Mouse (Mus musculus) cerebellum, adult 11-12 months (tissue): Measurements from ENCODE around the gene Gpr183.

ENCODE experiments used
- DNase-seq: peaks from one replicate; pipeline ENCODE4 v3.0.0; 2022

The Gpr183 gene

DNA sequence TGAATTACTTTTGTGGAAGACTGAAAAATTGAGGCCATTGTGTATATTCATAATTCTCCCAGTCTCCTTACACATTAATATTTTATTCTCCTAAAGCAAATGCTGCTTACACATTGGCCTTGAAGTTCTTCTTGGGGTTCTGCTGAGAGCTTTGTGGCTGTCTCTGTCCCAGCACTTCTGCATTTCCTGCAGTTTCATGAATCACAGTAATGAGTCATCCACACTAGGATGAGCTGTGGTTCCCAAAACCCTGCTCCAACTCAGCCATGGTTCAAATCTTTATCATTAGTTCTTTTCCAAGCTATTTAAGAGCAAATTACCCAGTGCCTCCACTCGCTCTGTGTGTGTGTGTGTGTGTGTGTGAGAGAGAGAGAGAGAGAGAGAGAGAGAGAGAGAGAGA is 22.3 kb upstream of the Gpr183 start:
- no peak for DNase-seq

DNA sequence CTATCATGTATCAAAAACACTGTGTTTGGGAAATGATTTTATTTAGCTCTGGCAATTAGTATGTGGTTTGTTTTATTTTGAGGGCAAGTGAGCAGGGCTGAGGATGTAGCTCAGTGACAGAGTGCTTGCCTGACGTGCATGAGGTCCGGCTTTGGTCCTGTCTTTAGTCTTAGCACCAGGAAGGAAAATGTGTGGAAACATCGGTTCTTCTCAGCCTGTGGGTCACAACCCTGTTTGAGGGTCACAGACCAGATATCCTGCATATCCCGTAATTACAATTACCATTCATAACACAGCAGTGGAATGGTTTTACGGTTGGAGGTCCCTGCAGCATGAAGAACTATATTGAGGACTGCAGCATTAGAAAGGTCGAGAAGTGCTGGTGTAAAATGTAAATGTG is 21.0 kb upstream of the Gpr183 start:
- no peak for DNase-seq

DNA sequence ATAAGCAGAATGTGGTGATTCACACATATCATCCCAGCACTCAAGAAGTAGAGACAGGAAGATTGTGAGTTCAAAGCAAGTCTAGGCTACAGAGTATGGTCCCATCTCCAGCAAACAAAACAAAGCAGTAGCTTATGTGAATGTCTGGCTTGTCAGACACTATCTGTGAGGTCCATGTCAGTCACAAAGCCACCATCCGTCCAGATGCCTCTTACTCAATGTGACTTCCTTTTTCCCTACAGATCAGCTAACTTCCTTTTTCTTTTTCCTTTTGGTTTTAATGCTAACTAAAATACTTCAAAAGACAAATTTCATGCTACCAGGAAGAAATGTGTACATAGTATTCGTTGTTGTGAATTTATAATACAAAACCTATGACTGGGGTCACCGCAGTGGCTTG is 20.5 kb upstream of the Gpr183 start:
- no peak for DNase-seq

DNA sequence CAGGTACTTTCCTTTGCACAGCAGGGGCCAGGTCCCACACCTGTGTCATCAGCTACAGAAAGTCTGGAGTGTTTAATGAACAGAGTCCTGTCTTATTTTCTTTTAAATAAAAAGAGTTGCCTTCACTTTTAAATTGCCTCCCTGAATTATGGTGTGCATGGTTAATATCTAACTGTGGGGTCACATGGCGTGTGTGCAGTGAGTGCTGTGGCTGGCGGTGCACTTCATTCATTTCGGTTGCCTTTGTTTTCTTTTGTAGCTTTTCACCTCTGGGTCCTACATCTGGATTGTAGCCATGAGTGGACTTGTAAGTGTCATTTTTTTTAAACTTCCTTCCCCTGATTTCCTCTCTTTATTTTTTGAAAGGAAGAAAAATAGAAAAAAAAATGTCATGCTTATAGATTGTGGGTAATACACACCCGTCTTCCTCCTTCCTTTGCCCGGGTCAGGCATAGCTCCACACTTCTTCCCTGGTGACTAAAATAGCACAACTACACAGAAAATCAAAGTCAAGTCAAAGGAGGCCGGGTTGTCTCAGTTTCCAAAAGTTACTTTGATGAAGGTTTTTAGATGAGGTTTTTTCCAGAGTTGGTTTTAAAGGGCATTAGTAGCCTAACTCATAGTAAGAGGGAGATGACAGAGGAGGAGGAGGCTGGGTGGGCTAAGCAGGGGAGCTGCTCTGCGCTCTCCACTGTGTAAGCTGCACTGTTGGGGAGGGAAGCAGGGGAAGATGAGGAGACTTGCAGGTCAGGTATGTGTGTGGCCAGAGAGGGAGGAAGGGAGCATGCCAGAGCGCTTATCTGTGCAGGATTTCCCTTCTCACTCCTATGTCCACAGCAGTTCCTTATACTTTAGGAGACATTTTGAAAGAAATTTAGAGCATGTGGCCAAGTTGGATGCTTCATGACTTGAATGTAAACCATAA is 18.3 kb upstream of the Gpr183 start:
- no peak for DNase-seq

DNA sequence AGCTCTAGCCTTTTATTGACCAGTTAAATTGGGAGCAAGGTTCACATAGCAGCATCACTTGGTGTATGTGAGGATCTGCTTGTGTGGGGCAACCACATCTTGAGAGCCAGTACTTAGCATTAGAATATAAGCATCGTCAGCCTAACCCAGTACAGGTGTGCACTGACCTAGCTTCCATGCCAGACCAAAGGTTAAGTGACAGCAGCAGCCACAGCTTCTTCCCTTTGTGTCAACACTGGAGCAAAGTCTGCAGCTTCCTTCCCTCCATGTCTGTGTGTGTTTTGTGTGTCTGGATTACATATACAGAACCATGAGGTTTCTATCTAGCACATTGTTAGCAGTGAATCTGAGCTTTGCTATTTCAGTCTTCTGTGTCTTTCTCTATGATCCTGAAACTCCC is 16.5 kb upstream of the Gpr183 start:
- no peak for DNase-seq

DNA sequence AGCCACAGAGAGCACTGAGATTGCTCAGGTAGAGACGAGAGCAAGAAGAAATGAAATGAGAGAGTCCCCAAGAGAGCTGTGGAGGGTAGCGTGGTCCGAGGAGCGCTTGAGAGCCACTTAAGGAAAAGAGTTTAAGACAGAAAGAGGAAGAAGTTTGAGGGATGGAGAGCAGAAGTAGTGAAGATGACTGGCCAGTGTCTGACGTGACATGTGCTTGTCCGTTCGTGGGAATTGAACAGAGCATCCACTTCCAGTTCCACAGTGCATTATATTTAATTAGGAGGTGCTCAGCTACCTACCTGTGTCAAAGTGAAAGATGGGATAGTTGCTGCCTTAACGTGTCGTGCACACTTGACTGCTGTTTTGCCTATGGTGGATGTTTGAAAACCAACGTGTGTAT is 8.1 kb upstream of the Gpr183 start:
- DNase-seq: no peak

DNA sequence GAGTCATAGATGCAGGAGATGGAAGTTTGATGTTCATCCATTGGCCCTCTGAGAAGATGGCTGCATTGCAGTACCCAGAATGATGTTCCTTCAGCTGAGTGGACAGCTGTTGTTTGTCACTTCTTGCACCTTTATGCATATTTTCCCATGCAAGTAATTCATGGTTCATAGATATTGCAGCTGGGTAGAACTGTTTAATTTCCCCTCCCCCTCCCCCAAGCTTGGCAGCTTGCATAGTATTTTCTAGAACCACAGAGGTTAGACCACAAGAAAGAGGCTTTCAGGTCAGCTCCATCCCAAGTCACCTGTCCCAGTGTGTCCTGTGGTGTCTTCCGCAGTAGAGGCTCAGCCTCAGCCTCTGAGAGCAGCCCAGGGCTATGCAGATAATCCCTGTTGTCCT is 5.4 kb upstream of the Gpr183 start:
- DNase-seq: no peak

DNA sequence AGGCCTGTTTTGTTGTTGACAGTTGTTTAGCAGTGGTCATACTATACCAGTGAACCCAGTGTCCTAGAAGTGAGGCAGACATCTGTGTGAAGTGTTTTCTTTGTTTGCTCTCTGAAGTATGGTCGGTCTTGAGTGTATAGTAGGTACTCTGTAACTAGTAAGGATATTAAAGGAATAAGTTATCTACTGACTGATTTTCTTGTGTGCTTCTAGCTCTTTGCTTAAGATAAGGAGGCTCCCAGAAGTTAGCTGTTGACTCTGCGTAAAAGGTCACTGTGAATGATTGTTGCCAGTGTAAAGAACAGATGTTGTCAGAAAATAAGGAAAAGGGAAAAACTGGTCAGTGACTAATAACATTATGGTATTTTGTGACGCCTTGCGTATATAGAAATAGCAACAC is 2.1 kb upstream of the Gpr183 start:
- no peak for DNase-seq

DNA sequence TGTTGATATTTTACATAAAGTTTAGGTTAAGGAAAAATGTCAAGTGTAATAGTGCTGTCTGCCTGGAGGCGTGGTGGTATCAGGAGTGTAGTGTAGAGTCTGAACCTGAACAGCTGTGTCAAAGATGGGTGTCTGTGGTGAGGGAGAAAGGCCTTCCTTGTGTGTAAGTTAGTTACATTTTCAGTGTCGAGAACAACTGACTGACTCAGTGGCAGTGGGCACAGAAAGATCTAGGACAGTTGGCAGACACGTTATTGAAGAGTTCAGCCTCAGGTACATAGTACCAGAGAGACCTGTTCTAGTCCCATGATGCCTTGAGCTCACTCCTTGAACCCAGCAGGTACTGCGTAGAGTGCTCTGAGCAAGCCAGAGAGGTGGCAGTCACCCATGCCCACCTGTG is 466 bp upstream of the Gpr183 start:
- no peak for DNase-seq

DNA sequence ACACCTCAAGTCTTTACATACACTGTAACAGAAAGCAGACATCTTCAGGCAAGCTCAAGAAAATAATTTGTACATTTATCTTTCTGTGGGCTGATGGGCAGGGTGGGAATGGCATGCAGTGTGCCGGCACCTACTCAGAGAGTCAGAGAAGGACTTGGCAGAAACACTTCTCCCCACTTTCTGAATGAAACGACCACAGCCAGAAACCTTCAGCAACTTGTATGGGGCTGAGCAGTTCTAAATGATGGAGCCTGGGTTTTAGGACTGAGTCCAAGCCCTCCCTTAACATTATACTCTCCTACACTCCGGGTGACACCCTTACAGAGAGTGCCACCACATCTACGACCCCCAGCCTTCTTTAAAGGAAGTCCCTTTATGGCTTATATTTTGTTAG is 1.1 kb downstream of the Gpr183 start:
- no peak for DNase-seq

DNA sequence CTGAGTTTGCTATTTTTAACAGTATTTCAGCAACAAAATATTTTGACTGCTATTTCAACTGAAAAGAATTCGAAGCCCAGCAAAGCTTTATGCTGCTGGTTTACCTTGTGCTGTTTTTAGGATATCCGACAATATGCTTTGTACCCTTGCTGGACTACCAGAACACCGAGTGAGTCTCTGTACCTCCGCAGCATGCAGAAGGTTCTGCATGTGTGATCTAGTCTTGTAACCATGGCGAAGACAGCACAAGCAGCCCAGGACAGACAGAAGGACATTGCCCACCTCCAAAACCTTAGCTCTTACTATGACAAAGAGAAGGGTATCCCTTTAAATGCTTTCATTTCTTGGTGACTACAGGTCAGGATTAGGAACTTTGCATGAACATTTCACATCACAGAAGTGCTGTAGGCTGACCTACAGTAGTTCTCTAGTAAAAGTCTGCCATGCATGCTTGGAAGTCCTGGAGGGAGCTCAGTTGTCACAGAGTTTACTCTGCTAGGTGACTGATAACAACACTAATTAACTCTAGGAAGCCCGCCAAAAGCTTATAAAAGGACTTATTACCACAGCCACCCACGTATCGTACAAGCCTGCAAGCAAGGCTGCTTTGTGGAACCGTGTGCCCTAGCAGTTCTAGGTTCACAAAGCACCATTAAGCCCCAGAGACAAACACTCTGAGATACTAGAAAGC is 1.6 kb downstream of the Gpr183 start:
- no peak for DNase-seq

DNA sequence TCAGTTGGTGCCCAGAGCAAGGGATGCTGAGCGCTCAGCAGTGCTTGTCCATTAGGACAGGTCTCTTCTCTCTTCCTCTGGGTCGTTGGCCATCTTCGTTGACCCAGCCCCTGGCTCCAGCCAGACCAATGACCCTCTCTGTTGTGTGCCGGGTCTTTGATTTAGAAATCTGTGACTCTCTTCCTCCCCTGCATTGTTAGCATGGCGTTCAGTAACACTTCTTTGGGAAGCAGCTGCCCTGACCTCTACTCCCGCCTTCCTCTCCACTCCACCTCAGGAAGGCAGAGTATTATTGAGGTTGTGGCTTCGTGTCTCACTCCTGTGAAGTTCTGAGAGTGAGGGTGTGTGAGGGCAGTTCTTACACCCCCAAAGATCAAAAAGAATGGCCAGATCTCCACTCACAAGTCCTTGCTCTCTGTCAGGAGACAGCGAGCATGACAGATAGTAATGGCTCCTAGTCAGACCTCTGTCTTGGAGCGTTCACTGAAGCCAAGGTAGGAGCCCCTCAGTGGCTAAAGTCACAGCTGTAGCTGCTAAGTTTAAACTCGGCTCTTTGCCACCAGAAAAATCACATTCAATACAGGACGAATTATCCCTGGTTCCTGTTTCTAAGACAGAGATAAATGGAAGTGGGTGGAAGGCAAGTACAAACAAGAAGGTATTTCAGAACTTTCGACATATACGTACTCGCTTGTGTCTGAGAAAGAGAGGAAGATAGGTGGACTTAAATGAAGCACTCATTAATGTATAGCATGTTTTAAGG is 2.7 kb downstream of the Gpr183 start:
- no peak for DNase-seq

DNA sequence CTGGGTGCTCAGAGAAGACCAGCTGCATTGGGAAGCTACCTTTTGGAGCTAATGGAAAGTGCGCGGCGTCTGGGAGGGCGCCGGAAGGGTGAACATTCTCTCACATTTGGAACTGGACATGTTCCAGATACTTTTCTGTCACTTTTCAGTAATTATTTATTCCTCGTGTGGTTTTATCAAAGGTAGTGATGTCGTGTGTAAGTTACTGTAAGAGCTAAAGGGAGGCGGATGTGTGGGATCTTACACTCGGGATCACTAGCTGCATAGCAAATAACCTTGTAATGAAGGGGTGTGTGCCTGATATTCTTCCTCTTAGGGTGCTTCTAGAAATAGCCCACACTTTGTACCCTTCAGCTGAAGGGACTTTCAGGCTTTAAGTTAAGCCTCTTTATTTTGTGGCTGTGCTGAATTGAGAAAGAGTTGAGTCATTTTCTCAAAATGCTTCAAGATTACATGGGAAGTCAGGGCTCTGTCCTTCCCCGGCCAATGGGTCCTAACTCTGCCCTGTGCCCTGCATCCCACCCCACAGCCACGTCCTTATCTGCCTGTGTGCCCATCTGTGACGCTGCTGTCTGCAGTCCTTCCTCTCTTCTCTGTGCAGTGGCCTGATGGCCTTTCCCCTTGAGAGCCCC is 3.4 kb downstream of the Gpr183 start:
- DNase-seq: no peak

DNA sequence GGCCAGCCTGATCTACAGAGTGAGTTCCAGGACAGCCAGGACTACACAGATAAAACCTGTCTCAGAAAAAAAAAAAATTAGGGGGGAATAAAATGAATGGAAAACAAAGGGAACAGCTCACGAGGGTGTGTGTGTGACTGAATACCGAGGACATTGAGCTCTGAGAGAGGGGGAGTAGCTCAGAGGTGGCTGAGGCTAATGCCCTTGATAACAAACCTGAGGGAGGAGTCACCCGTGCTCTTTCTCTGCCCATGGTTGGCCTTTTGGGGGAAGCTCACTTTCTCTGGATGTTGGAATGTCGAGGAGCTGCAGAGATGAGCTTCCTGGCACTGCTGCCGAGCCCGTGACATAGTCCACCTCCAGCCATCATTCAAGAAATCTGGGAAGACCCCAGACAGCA is 4.0 kb downstream of the Gpr183 start:
- DNase-seq: no peak

DNA sequence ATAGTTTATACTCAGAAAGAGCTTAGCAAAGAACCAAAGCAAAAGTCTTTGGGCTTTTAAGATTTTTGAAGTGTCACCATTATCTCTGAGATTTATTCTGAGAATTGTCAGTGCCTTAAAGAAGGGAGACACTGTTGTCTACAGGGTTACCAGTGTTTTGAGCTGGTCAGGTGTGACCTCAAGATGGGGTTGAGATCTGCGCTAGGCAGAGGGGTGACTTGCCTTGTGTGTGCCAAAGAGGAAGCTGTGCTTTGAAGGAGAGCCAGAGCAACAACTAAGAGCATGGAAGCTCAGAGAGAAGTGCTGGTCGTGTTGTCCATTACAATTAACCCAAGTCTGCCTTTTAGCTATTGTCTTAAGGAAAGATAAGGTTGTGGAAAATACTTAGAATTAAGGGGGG is 4.5 kb downstream of the Gpr183 start:
- DNase-seq: no peak

DNA sequence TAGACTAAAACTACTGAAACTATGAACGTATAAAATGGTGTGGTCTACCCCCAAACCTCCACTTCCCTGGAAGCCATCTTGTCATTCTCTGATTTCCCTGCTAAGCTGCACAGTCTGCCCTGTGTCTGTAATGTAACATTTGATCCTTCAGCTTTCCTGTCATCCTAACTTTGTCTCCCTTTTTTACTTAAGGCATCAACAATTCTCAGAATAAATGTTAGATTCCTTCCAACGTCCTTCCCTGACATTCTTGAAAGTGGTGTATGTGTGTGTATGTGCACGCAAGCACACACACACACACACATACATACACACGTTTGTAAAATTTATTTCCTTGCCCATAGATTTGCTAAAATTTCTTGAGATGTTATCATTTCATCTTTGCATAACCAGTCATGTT is 5.0 kb downstream of the Gpr183 start:
- no peak for DNase-seq

DNA sequence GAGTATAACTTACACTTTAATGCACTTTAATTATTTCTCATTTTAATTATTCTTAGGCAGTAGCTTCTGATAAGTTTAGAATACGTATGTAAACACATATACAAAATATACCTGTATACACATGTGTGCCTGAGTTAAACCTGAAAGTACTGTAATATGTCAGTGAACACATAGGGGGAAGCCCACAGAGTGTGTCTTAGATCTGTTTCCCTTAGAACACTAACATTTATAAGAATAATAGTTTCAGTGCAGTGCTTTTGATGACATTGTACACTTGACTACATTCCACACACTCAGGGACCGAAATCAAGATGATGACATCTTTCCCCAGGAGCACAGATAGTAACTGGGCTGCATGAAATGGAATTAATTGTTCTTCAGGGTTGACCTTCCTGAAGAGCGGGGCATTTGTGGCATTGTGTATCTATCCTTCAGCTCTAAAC is 5.4 kb downstream of the Gpr183 start:
- no peak for DNase-seq

DNA sequence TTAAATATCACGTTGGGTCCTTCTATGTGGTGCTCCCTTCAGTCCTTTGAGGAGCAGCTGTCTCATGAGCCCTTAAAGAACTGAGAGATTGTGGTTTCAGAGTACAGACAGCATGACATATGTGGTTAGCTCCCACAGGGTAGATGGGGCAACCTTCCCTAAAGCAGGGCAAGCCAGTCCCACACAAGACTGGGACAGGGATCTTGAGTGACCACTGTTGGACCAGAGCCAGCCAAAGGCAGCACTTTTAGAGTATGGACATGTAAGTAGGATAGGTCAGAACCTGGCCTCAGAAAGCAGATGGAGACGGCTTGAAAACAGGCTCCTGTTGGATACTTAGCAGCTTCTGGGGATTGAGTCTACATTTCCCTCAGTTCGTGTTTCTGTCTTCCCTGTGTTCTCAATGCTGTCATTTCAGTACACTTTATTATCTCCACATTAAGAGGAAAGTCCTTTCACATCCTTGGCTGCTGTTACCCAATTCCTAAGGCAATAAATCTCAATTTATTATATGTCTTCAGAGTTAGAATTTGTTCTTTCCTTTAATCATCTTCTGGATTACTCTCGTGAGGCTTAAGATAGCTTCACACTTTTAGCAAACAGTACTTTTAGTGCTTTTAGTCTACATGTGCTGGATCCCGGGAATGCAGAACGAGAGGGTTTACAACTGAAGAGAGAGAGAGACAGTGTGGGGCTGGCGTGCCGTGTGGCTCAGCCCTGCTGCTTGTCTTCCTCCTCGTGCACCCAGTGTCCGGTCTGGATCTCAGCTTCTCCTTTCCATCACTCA is 6.1 kb downstream of the Gpr183 start:
- no peak for DNase-seq

DNA sequence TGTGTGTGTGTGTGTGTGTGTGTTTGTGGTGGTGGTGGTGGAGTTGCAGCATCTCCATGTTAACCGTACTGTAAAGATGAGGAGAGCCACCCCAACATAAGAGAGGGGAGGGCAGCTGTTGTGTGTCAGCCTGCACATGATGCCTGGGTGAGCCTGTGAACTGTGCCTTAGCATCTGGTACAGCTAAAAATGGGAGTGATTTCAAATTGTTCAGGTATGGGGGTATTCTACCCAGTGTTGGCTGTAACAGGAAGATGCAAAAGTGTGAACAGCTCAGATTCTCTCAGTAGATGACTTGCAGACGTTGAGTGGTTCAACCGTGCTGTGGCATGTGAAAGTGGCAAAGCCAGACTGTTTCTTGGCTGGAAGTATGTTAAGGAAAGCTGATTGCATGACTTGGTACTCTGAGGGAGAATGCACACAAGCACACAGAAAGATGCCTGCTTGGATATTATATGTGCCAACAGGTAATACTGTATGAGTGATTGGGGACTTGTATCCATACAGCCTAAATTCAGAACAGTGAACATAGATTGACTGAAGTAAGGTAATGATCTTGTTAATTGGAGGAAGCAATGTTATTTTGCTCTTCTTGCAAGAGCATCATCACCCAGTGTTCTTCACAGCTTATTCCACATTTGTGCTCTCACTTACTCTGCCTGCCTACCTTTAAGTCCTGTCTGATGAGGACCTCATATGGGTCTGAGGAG is 6.8 kb downstream of the Gpr183 start:
- DNase-seq: no peak

DNA sequence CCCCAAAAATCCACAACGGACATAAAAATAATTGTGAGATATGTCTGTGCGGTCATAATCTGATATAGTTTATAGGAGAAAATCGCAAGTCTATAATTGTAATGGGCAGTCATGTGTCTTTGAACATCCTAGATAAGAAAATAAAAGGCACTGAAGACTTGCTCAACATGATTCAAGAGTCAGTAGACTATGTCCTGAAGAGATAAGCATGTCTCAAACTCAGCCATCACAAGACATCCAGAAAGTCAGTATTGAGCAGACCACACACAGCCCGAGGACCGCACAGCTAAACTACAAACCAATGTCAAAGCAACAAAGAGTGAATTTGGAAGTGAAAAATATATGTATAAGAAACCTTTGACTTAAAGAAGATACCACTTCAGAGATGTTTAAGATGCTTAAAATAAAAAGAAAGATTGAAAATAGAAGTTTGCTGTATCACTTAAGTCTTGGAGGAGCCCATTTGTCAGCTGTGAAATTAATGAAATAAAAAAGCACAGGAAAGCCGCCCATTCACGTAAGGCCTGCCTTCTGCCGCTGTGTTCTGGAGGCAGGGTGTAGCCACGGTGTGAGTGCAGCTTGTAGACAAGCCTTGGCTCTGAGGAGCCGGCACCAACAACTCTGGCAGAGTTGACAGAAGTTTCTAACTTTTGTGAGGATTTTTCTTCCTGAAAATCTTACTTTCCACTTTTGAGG is 7.7 kb downstream of the Gpr183 start:
- DNase-seq: no peak

DNA sequence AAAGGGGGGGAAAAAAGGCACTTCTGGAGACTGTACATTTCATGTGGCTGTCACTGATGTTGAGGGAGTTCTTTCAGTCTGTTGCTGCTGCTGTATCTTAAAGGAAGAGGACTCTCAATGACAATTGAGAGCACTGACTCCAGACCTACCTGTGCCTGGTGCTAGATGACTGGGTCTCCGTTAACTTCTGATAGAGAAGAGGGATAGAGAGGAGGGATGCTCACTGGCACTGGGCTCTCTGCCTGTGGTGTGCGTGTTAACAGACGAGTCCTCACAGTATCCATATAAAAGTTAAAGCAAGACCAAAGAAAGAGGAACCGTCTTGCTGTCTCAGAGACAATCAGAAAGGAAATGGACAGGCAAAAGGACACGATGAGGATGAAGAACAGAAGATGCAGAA is 8.7 kb downstream of the Gpr183 start:
- DNase-seq: no peak
